Mouse (Mus musculus): Measurements from ENCODE around the gene Lmf1. TPM values are rescaled to one million over a fixed set of nuclear protein-coding genes. Genes with fewer than 3 reads are reported as not detected.

The Lmf1 gene
- 25.7 and 26.2 TPM in 2 replicates for polyA plus RNA-seq (2016; fragmentation: Nextera tagmentation; extraction: Ambion mirVana)

- Histone ChIP-seq H3K4me3 (peak within 1 kb of the TSS; percentile 76), H3K9ac (peak within 1 kb of the TSS; percentile 77), H3K9me3 (replicated peaks) (no peaks in the 10 kb centered on the region), H3K4me2 (replicated peaks) (peak within 1 kb of the TSS; percentile 87), H3K27ac (peak within 1 kb of the TSS; percentile 77), H3K36me3 (no peaks in the 10 kb centered on the region), H3K4me1 (peaks cover 42% of the 10 kb centered on the region), H3K27me3 (0 out of 2 replicates have a peak, but pooled peaks cover 8% of the 10 kb centered on the region)
- under 1% methylated on average over 31 of the region's 31 CpGs for WGBS
- peak; percentile 97 for ATAC-seq (ENCODE audit: low FRiP score)
These were observed at the start of gene Lmf1 for GRCm38 (mm10) chr17:25578920-25579319. Gene Lmf1, plus strand, starts transcription at chr17:25579085.

GRCm38 (mm10) chr17:25530357-25531022, 48.4 kb upstream of the Lmf1 start:
- Histone ChIP-seq H3K4me1 (no peaks in the 10 kb centered on the region; the same call in 1 of the 2 replicates), H3K4me2 (replicated peaks) (no peak overlapping the region), H3K27me3 (no peaks in the 10 kb centered on the region), H3K36me3 (no peaks in the 10 kb centered on the region), H3K27ac (no peak overlapping the region), H3K4me3 (no peak overlapping the region), H3K9me3 (replicated peaks) (no peaks in the 10 kb centered on the region), H3K9ac (no peak overlapping the region)
- WGBS = 65% methylated on average over 8 of the region's 8 CpGs
- ATAC-seq (ENCODE audit: low FRiP score) = no peak

- WGBS = 41% methylated on average over 27 of the region's 27 CpGs
- Histone ChIP-seq H3K36me3 (no peaks in the 10 kb centered on the region), H3K27ac (no peak overlapping the region), H3K27me3 (0 out of 2 replicates have a peak, but pooled peaks cover 5% of the 10 kb centered on the region), H3K9ac (no peak overlapping the region), H3K9me3 (replicated peaks) (no peaks in the 10 kb centered on the region), H3K4me2 (replicated peaks) (peak overlapping the region; percentile 30), H3K4me1 (peaks cover 15% of the 10 kb centered on the region), H3K4me3 (no peak overlapping the region)
- ATAC-seq (ENCODE audit: low FRiP score) = peak; percentile 58; the same call in 1 of the 2 replicates
These were observed 39.7 kb upstream of the Lmf1 start for GRCm38 (mm10) chr17:25538945-25539875.

GRCm38 (mm10) chr17:25540731-25541130, 38.2 kb upstream of the Lmf1 start:
- H3K27ac ChIP-seq = no peak overlapping the region
- WGBS = 91% methylated on average over 5 of the region's 5 CpGs
- H3K27me3 ChIP-seq = 0 out of 2 replicates have a peak, but pooled peaks cover 5% of the 10 kb centered on the region
- H3K9ac ChIP-seq = no peak overlapping the region
- H3K9me3 ChIP-seq (replicated peaks) = no peaks in the 10 kb centered on the region
- H3K36me3 ChIP-seq = no peaks in the 10 kb centered on the region
- ATAC-seq (ENCODE audit: low FRiP score) = no peak
- H3K4me1 ChIP-seq = peaks cover 15% of the 10 kb centered on the region
- no peak overlapping the region for H3K4me2 ChIP-seq (replicated peaks)
- H3K4me3 ChIP-seq = no peak overlapping the region

- H3K4me3 ChIP-seq = no peak overlapping the region
- H3K4me1 ChIP-seq = peaks cover 15% of the 10 kb centered on the region
- 0 out of 2 replicates have a peak, but pooled peaks cover 5% of the 10 kb centered on the region for H3K27me3 ChIP-seq
- H3K9me3 ChIP-seq (replicated peaks) = no peaks in the 10 kb centered on the region
- H3K27ac ChIP-seq = no peak overlapping the region
- H3K9ac ChIP-seq = no peak overlapping the region
- WGBS = 89% methylated on average over 4 of the region's 4 CpGs
- no peak for ATAC-seq (ENCODE audit: low FRiP score)
- no peak overlapping the region for H3K4me2 ChIP-seq (replicated peaks)
- H3K36me3 ChIP-seq = no peaks in the 10 kb centered on the region
These were observed 37.1 kb upstream of the Lmf1 start for GRCm38 (mm10) chr17:25541768-25542167.

GRCm38 (mm10) chr17:25547026-25547425, 31.9 kb upstream of the Lmf1 start:
- H3K36me3 ChIP-seq = no peaks in the 10 kb centered on the region
- H3K4me3 ChIP-seq = no peak overlapping the region
- no peak overlapping the region for H3K27ac ChIP-seq
- no peak for ATAC-seq (ENCODE audit: low FRiP score)
- no peaks in the 10 kb centered on the region for H3K27me3 ChIP-seq
- no peak overlapping the region for H3K9ac ChIP-seq
- 39% methylated on average over 3 of the region's 3 CpGs for WGBS
- no peak overlapping the region for H3K4me2 ChIP-seq (replicated peaks)
- 0 out of 2 replicates have a peak, but pooled peaks cover 3% of the 10 kb centered on the region for H3K4me1 ChIP-seq
- H3K9me3 ChIP-seq (replicated peaks) = no peaks in the 10 kb centered on the region

- no peak for ATAC-seq (ENCODE audit: low FRiP score)
- Histone ChIP-seq H3K4me3 (no peak overlapping the region), H3K9ac (no peak overlapping the region), H3K4me2 (replicated peaks) (no peak overlapping the region), H3K4me1 (peaks cover 5% of the 10 kb centered on the region; the same call in 1 of the 2 replicates), H3K36me3 (no peaks in the 10 kb centered on the region), H3K9me3 (replicated peaks) (no peaks in the 10 kb centered on the region), H3K27me3 (0 out of 2 replicates have a peak, but pooled peaks cover 4% of the 10 kb centered on the region), H3K27ac (no peak overlapping the region)
- 88% methylated on average over 5 of the region's 5 CpGs for WGBS
These were observed 28.9 kb upstream of the Lmf1 start for GRCm38 (mm10) chr17:25550020-25550419.

- no peak overlapping the region for H3K9ac ChIP-seq
- no peak for ATAC-seq (ENCODE audit: low FRiP score)
- H3K4me3 ChIP-seq = no peak overlapping the region
- no peak overlapping the region for H3K4me2 ChIP-seq (replicated peaks)
- H3K4me1 ChIP-seq = peaks cover 18% of the 10 kb centered on the region
- WGBS = 92% methylated on average over 11 of the region's 11 CpGs
- H3K27ac ChIP-seq = no peak overlapping the region
- no peaks in the 10 kb centered on the region for H3K9me3 ChIP-seq (replicated peaks)
- peaks cover 7% of the 10 kb centered on the region; the same call in 1 of the 2 replicates for H3K27me3 ChIP-seq
- H3K36me3 ChIP-seq = no peaks in the 10 kb centered on the region
These were observed 27.6 kb upstream of the Lmf1 start for GRCm38 (mm10) chr17:25551313-25551712.

GRCm38 (mm10) chr17:25555159-25555558, 23.7 kb upstream of the Lmf1 start:
- Histone ChIP-seq H3K36me3 (no peaks in the 10 kb centered on the region), H3K4me2 (replicated peaks) (no peak overlapping the region), H3K27ac (peak overlapping the region; percentile 82; the same call in 1 of the 2 replicates), H3K9ac (no peak overlapping the region), H3K4me3 (no peak overlapping the region), H3K27me3 (peaks cover 7% of the 10 kb centered on the region; the same call in 1 of the 2 replicates), H3K9me3 (replicated peaks) (no peaks in the 10 kb centered on the region), H3K4me1 (peaks cover 34% of the 10 kb centered on the region)
- 42% methylated on average over 3 of the region's 3 CpGs for WGBS
- ATAC-seq (ENCODE audit: low FRiP score) = no peak

- peak; percentile 71 for ATAC-seq (ENCODE audit: low FRiP score)
- peaks cover 41% of the 10 kb centered on the region for H3K4me1 ChIP-seq
- H3K4me2 ChIP-seq (replicated peaks) = peak overlapping the region; percentile 67
- peak overlapping the region; percentile 55 for H3K9ac ChIP-seq
- peaks cover 7% of the 10 kb centered on the region; the same call in 1 of the 2 replicates for H3K27me3 ChIP-seq
- 5% methylated on average over 29 of the region's 29 CpGs for WGBS
- H3K36me3 ChIP-seq = no peaks in the 10 kb centered on the region
- peak overlapping the region; percentile 28 for H3K4me3 ChIP-seq
- peak overlapping the region; percentile 82 for H3K27ac ChIP-seq
- no peaks in the 10 kb centered on the region for H3K9me3 ChIP-seq (replicated peaks)
These were observed 22.9 kb upstream of the Lmf1 start for GRCm38 (mm10) chr17:25555666-25556629.

GRCm38 (mm10) chr17:25556630-25557354, 22.1 kb upstream of the Lmf1 start:
- WGBS = 9% methylated on average over 21 of the region's 21 CpGs
- Histone ChIP-seq H3K9me3 (replicated peaks) (no peaks in the 10 kb centered on the region), H3K4me1 (peaks cover 48% of the 10 kb centered on the region), H3K27ac (peak overlapping the region; percentile 82), H3K27me3 (peaks cover 7% of the 10 kb centered on the region; the same call in 1 of the 2 replicates), H3K9ac (peak overlapping the region; percentile 55), H3K36me3 (no peaks in the 10 kb centered on the region), H3K4me3 (peak overlapping the region; percentile 28), H3K4me2 (replicated peaks) (peak overlapping the region; percentile 67)
- ATAC-seq (ENCODE audit: low FRiP score) = peak; percentile 60
